Mouse (Mus musculus) adrenal gland, postnatal 25 days (tissue): ENCODE data around the gene Zbtb48. TPM values are rescaled to one million over a fixed set of nuclear protein-coding genes. Genes with fewer than 3 reads are reported as not detected.

Experiments
- total RNA-seq: library from RNA; stranded (reverse); gene quantifications from 2 replicates; pipeline ENCODE4 v1.2.3, GENCODE M21; 2021

Zbtb48 gene
- total RNA-seq, 1 experiment from 2014 or later = 11.6 TPM

Other genes with a start within 250 kb of the Zbtb48 start
- gene Camta1, start 165.8 kb downstream of the Zbtb48 start, total RNA-seq = 15.0 and 37.3 TPM in 2 replicates
- gene Dnajc11, start 94.0 kb downstream of the Zbtb48 start, total RNA-seq = 104 and 112 TPM in 2 replicates
- gene Thap3, start 38.7 kb downstream of the Zbtb48 start, total RNA-seq = 24.3 and 32.8 TPM in 2 replicates
- gene Phf13, start 31.4 kb downstream of the Zbtb48 start, total RNA-seq = 14.4 and 19.0 TPM in 2 replicates
- gene Klhl21, start 18.9 kb downstream of the Zbtb48 start, total RNA-seq = 24.8 and 28.5 TPM in 2 replicates
- gene Tas1r1, start 10.9 kb upstream of the Zbtb48 start, total RNA-seq = 0.09 TPM in 1 of 2 replicates, not detected in the other
- 26.6 and 29.1 TPM in 2 replicates for gene Nol9, start 11.7 kb upstream of the Zbtb48 start, total RNA-seq
- gene Plekhg5, start 44.8 kb upstream of the Zbtb48 start, total RNA-seq = 12.9 and 15.6 TPM in 2 replicates
- 1.5 and 2.0 TPM in 2 replicates for gene Tnfrsf25, start 88.3 kb upstream of the Zbtb48 start, total RNA-seq
- gene Espn, start 124.7 kb upstream of the Zbtb48 start, total RNA-seq = 1.2 TPM in 2 replicates
- not detected in 2 replicates for gene Hes2, start 131.2 kb upstream of the Zbtb48 start, total RNA-seq
- 34.6 and 39.9 TPM in 2 replicates for gene Acot7, start 150.5 kb upstream of the Zbtb48 start, total RNA-seq
- 3.1 and 3.6 TPM in 2 replicates for gene Gpr153, start 246.6 kb upstream of the Zbtb48 start, total RNA-seq